Mouse (Mus musculus) hindbrain, embryonic 10.5 days (tissue): ENCODE measurements around the gene Retreg3. TPM values are rescaled to one million over a fixed set of nuclear protein-coding genes. Genes with fewer than 3 reads are reported as not detected.

Experiments
- DNase-seq: peaks from one replicate; pipeline ENCODE4 v3.0.0-alpha.2; 2017; ENCODE audit warnings: low spot score
- H3K27ac ChIP-seq: fragments of 300-500 bp; sonication (generic); 2 replicates; pipeline ENCODE4 v1.5.1; 2016; ENCODE audit warnings: mild to moderate bottlenecking, moderate library complexity
- H3K27me3 ChIP-seq: fragments of 300-500 bp; sonication (generic); 2 replicates; pipeline ENCODE4 v1.6.1; 2016; ENCODE audit warnings: mild to moderate bottlenecking; ENCODE audit not compliant: poor library complexity, insufficient read depth, severe bottlenecking
- H3K36me3 ChIP-seq: fragments of 300-500 bp; sonication (generic); 2 replicates; pipeline ENCODE4 v1.6.1; 2016; ENCODE audit warnings: mild to moderate bottlenecking, moderate library complexity
- H3K4me1 ChIP-seq: fragments of 300-500 bp; sonication (generic); replicated peaks from 2 replicates; pipeline ENCODE4 v1.6.1; 2016; ENCODE audit warnings: mild to moderate bottlenecking
- H3K4me3 ChIP-seq: fragments of 300-500 bp; sonication (generic); 2 replicates; pipeline ENCODE4 v1.5.1; 2016; ENCODE audit warnings: mild to moderate bottlenecking, moderate library complexity
- H3K9me3 ChIP-seq: fragments of 300-500 bp; sonication (generic); 2 replicates; pipeline ENCODE4 v1.6.1; 2016; ENCODE audit warnings: mild to moderate bottlenecking, moderate library complexity
- WGBS: fragments of 180-500 bp; shearing (Covaris S2); methylation state at CpG from one replicate; pipeline ENCODE4 v1.1.7; 2016; 5-methylcytosine and 5-hydroxymethylcytosine counted together
- polyA plus RNA-seq: library from polyadenylated mRNA; unstranded; fragments of >200 nt; fragmentation: Nextera tagmentation; extraction: Ambion mirVana; gene quantifications from 2 replicates; pipeline ENCODE4 v1.2.1, GENCODE M21; 2016

The Retreg3 gene
- polyA plus RNA-seq, 1 experiment from 2014 or later: 21.2 TPM

GRCm38 (mm10) chr11:101062165-101062884 is 57.4 kb downstream of the Retreg3 start:
- Histone ChIP-seq H3K4me3 (no peak overlapping the region), H3K36me3 (peaks cover 65% of the 10 kb centered on the region), H3K27me3 (no peaks in the 10 kb centered on the region), H3K27ac (peak overlapping the region; percentile 59; the same call in 1 of the 2 replicates), H3K4me1 (peaks cover 44% of the 10 kb centered on the region), H3K9me3 (no peaks in the 10 kb centered on the region)
- 76% methylated on average over 12 of the region's 12 CpGs for WGBS
- no peak for DNase-seq

- WGBS: 91% methylated on average over 5 of the region's 5 CpGs
- DNase-seq: no peak
- Histone ChIP-seq H3K4me3 (no peak overlapping the region), H3K27ac (no peak overlapping the region), H3K27me3 (no peaks in the 10 kb centered on the region), H3K9me3 (no peaks in the 10 kb centered on the region), H3K36me3 (peaks cover 78% of the 10 kb centered on the region), H3K4me1 (peaks cover 33% of the 10 kb centered on the region)
Observed at GRCm38 (mm10) chr11:101061049-101061448, 58.6 kb downstream of the Retreg3 start.

GRCm38 (mm10) chr11:101060126-101060525 is 59.6 kb downstream of the Retreg3 start:
- H3K27me3 ChIP-seq: no peaks in the 10 kb centered on the region
- H3K4me3 ChIP-seq: no peak overlapping the region
- DNase-seq: no peak
- peaks cover 33% of the 10 kb centered on the region for H3K4me1 ChIP-seq
- H3K27ac ChIP-seq: peak overlapping the region; percentile 59; the same call in 1 of the 2 replicates
- peaks cover 87% of the 10 kb centered on the region for H3K36me3 ChIP-seq
- no peaks in the 10 kb centered on the region for H3K9me3 ChIP-seq
- WGBS: 73% methylated on average over 8 of the region's 8 CpGs

DNA sequence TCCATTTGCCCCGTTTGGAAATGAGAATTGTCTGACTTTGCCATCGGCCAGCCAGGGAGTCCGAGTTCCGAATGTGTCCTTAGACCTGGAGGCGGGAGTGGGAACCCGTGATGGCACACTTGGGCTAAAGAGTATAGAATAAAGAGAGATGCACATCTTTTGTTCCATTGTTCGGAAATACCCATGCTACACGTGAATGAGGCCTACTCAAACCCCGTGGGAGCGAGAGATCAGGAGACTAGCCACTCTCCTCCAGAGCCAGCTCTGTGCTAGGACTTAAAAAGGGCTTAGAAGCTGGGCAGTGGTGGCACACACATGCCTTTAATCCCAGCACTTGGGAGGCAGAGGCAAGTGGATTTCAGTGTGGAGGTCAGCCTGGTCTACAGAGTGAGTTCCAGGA is 60.2 kb downstream of the Retreg3 start:
- DNase-seq: no peak
- no peak overlapping the region for H3K4me3 ChIP-seq
- 0 out of 2 replicates have a peak overlapping the region, but pooled peaks have one; percentile 59 for H3K27ac ChIP-seq
- H3K4me1 ChIP-seq: peaks cover 33% of the 10 kb centered on the region
- no peaks in the 10 kb centered on the region for H3K27me3 ChIP-seq
- H3K9me3 ChIP-seq: no peaks in the 10 kb centered on the region
- 80% methylated on average over 10 of the region's 10 CpGs for WGBS
- H3K36me3 ChIP-seq: peaks cover 94% of the 10 kb centered on the region

GRCm38 (mm10) chr11:101058726-101059125 is 61.0 kb downstream of the Retreg3 start:
- no peak for DNase-seq
- Histone ChIP-seq H3K9me3 (no peaks in the 10 kb centered on the region), H3K27ac (no peak overlapping the region), H3K27me3 (no peaks in the 10 kb centered on the region), H3K36me3 (peaks cover 97% of the 10 kb centered on the region), H3K4me3 (no peak overlapping the region), H3K4me1 (peaks cover 28% of the 10 kb centered on the region)
- WGBS: 74% methylated on average over 5 of the region's 5 CpGs

DNA sequence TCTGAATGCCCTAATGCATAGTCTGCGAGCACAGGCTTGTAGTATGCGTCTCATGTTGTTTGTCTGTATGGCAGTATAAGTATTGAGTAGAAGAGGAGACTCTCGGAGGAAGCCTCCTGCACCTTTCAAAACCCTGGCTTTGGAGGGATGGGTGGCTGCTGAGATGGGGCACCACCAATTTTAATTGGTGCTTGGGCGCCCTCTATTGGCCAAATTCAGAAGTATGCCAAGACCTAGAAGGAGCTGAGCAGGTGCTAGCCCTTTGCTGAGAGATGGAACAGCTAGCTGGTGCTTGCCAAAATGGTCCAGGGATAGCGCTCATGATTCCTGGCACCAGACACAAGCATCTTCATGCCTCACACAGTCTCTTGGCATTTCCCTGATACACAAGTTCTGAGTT is 61.8 kb downstream of the Retreg3 start:
- Histone ChIP-seq H3K4me3 (no peak overlapping the region), H3K4me1 (peaks cover 20% of the 10 kb centered on the region; the same call in 1 of the 2 replicates), H3K9me3 (no peaks in the 10 kb centered on the region), H3K27ac (no peak overlapping the region), H3K27me3 (no peaks in the 10 kb centered on the region), H3K36me3 (peaks cover 97% of the 10 kb centered on the region)
- peak; percentile 82 for DNase-seq
- 34% methylated on average over 5 of the region's 5 CpGs for WGBS

DNA sequence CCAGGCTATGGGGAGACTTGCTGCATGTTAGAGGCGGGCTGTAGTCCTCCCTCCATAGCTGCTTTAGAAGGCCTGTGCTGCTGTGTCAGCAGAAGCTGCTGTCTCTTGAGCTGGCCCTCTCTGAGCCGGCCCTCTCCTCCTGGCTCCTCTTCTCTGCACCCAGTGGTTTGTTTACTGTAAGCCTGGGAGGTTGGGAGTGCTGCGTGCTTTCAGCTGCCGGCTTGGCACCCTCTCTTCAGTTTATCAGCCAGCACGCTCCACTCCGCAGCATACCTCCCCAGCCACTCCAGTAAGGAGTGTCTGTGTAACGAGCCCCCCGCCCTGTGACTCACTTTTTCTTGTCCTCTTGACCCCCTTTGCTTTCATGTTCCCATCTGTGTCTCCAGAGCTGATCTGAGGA is 62.8 kb downstream of the Retreg3 start:
- Histone ChIP-seq H3K36me3 (peaks cover 98% of the 10 kb centered on the region), H3K27ac (no peak overlapping the region), H3K4me1 (0 out of 2 replicates have a peak, but pooled peaks cover 13% of the 10 kb centered on the region), H3K4me3 (no peak overlapping the region), H3K9me3 (no peaks in the 10 kb centered on the region), H3K27me3 (no peaks in the 10 kb centered on the region)
- 57% methylated on average over 8 of the region's 8 CpGs for WGBS
- DNase-seq: no peak

DNA sequence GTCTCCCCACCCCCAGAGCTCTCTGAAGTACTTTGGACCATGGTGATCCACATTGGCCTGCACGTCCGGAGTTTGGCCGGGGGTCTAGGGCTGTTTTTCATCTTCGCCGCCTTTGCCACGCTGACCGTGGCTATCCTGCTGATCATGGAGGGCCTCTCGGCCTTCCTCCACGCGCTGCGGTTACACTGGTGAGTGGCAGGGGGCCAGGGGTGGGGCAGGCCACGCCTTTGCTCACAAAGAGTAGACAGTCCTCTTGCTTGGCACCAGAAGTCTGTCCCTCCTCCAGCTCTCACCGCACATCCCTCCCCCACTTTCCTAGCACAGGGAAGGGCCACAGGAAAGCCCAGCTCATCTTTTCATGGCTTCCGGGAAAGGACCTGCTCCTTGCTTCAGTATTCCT is 64.3 kb downstream of the Retreg3 start:
- no peak overlapping the region for H3K27ac ChIP-seq
- WGBS: 83% methylated on average over 14 of the region's 14 CpGs
- no peaks in the 10 kb centered on the region for H3K9me3 ChIP-seq
- H3K4me3 ChIP-seq: no peak overlapping the region
- no peak for DNase-seq
- no peaks in the 10 kb centered on the region for H3K27me3 ChIP-seq
- H3K36me3 ChIP-seq: peaks cover 99% of the 10 kb centered on the region
- H3K4me1 ChIP-seq: 0 out of 2 replicates have a peak, but pooled peaks cover 10% of the 10 kb centered on the region

DNA sequence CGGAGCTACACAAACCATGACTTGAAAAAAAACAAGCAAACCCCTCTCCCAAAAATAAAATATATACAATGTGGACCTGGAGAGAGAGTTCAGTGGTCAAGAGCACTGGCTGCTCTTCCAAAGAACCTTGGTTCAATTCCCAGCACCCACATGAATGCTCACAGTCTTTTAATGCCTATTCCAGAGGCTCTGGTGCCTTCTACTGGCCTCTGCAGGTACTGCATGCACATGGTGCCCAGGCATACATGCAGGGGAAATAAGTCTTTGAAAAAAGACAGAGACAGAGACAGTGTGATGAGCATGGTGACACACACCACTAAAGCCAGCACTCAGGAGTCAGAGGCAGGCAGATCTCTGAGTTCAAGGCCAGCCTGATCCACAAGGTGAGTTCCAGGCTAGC is 65.7 kb downstream of the Retreg3 start:
- no peaks in the 10 kb centered on the region for H3K27me3 ChIP-seq
- no peak for DNase-seq
- H3K4me1 ChIP-seq: 0 out of 2 replicates have a peak, but pooled peaks cover 5% of the 10 kb centered on the region
- peaks cover 98% of the 10 kb centered on the region for H3K36me3 ChIP-seq
- WGBS: 97% methylated on average over 1 of the region's 1 CpGs
- H3K27ac ChIP-seq: no peak overlapping the region
- no peaks in the 10 kb centered on the region for H3K9me3 ChIP-seq
- H3K4me3 ChIP-seq: no peak overlapping the region

- WGBS: 94% methylated on average over 10 of the region's 10 CpGs
- H3K27ac ChIP-seq: no peak overlapping the region
- DNase-seq: no peak
- no peaks in the 10 kb centered on the region for H3K27me3 ChIP-seq
- H3K36me3 ChIP-seq: peaks cover 99% of the 10 kb centered on the region
- no peak overlapping the region for H3K4me3 ChIP-seq
- no peaks in the 10 kb centered on the region for H3K4me1 ChIP-seq
- H3K9me3 ChIP-seq: no peaks in the 10 kb centered on the region
Observed at GRCm38 (mm10) chr11:101052751-101053473, 66.8 kb downstream of the Retreg3 start.

DNA sequence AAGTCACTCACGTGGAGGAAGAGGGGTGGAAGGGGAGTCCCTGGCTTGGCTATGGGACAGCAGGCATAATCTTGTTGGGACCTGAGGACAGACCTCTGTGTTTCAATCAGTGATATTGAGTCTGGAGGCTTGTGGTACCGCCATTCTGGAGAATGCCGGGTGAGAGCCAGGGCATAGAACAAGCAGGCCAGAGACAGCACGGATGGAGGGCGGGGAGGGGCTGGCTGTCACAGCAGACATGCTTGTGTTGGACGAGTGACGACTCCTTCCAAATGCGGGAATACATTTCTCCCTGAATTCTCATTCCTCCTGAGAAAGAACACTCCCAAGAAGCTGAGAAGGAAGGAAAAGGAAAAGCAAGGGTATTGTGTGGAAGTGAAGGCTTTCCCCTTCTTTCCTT is 68.1 kb downstream of the Retreg3 start:
- no peak for DNase-seq
- WGBS: 83% methylated on average over 8 of the region's 8 CpGs
- Histone ChIP-seq H3K27ac (no peak overlapping the region; the same call in 1 of the 2 replicates), H3K36me3 (peaks cover 99% of the 10 kb centered on the region), H3K9me3 (no peaks in the 10 kb centered on the region), H3K27me3 (no peaks in the 10 kb centered on the region), H3K4me1 (no peaks in the 10 kb centered on the region), H3K4me3 (no peak overlapping the region)

DNA sequence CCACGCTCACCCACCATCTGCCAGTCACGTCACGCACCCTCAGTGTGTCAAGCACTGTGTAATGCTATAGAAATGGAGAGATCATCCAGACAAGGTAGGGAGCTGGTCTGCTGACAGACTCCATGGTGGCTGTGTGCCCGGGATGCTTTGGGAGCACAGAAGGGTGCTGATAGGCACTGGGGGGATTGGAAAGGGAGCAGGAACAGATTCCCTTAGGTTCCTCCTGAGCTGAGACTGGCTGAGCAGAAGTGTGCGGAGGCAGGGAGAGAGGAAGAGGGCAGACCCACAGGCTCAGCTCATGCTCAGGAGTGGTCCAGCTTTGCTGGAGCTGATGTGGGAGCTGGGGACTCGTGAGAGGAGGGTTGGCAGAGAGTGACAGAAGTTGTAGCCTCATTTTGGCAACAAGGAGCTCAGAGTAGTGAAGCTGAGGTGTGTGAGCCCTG is 68.6 kb downstream of the Retreg3 start:
- Histone ChIP-seq H3K27ac (no peak overlapping the region), H3K4me1 (no peaks in the 10 kb centered on the region), H3K9me3 (no peaks in the 10 kb centered on the region), H3K36me3 (peaks cover 99% of the 10 kb centered on the region), H3K4me3 (no peak overlapping the region), H3K27me3 (no peaks in the 10 kb centered on the region)
- WGBS: 88% methylated on average over 6 of the region's 6 CpGs
- DNase-seq: no peak

GRCm38 (mm10) chr11:101050359-101050758 is 69.3 kb downstream of the Retreg3 start:
- H3K9me3 ChIP-seq: no peaks in the 10 kb centered on the region
- peaks cover 99% of the 10 kb centered on the region for H3K36me3 ChIP-seq
- H3K27ac ChIP-seq: 0 out of 2 replicates have a peak overlapping the region, but pooled peaks have one; percentile 40
- no peaks in the 10 kb centered on the region for H3K27me3 ChIP-seq
- no peaks in the 10 kb centered on the region for H3K4me1 ChIP-seq
- no peak for DNase-seq
- no peak overlapping the region for H3K4me3 ChIP-seq
- WGBS: 93% methylated on average over 9 of the region's 9 CpGs
